Mouse (Mus musculus) bone marrow macrophage, adult 2 months (primary cell): ENCODE results near the gene Ipo9.

Experiments
- CTCF ChIP-seq: IDR thresholded peaks from 2 replicates; pipeline ENCODE4 v1.5.1; 2012; ENCODE audit warnings: low read depth, mild to moderate bottlenecking, low read length, moderate library complexity
- POLR2A ChIP-seq: IDR thresholded peaks from 2 replicates; pipeline ENCODE4 v1.6.1; 2012; ENCODE audit warnings: mild to moderate bottlenecking, low read depth, low read length, borderline replicate concordance

DNA sequence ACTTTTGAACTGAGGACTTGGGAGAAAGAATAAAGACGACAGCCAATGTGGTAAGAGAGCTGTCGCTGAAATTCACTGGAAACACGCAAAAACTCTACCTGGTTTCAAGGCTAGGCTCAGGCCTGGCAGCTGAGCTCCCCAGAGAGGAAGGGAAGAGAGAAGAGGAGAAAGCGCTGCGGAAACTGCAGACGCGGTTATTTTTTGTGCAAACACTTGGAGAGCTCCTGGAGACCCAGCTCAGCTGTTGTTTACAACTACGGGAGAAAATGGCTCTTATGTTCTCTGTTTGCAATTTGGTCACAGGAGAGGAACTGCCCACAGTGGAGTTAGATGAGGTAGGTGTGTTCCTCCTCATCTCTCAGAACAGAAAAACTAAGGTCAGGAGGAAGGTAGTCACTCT is 32.4 kb upstream of the Ipo9 start:
- no peak for TF ChIP-seq CTCF
- TF ChIP-seq POLR2A: no peak
